Mouse (Mus musculus) small intestine, adult 2 months (tissue): ENCODE results near the gene Camk2b.

ENCODE experiments used
- CTCF ChIP-seq: fragments of 200-500 bp; IDR thresholded peaks from 2 replicates; pipeline ENCODE4 v1.5.1; 2012; ENCODE audit warnings: low read depth, mild to moderate bottlenecking, control low read depth, inconsistent platforms, low read length, moderate library complexity, mixed read lengths; ENCODE audit not compliant: insufficient replicate concordance, insufficient read length; ENCODE audit errors: extremely low read depth
- POLR2A ChIP-seq: fragments of 200-500 bp; IDR thresholded peaks from 2 replicates; pipeline ENCODE4 v1.6.1; 2012; ENCODE audit warnings: low read depth, mild to moderate bottlenecking, control low read depth, inconsistent platforms, low read length, moderate library complexity

GRCm38 (mm10) chr11:6065046-6065521 lies 1.1 kb downstream of the Camk2b start:
- no peak for TF ChIP-seq CTCF
- TF ChIP-seq POLR2A = no peak
